In the genomic region with DNA sequence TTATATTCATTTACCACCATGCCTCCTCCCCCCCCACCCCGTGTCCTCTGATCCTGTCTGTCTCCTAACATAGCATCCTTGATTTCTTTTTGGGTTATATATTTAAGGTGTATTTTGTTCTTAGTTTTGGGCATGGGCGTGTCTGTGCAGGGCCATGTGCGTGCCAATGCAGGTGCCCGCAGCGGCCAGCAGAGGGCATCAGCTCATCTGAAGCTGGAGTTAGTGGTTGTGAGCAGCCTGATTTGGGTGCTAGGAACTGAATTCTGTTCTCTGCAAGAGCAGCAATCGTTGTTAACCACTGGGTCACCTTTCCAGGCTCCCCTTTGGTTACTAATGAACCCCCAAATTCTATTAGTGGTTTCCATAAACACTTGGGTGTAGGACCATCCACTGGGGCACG, we compare ENCODE assay signal across 27 mouse cellular contexts.
A peak's percentile ranks its signal among the peaks of the same experiment; 100 is the strongest.
DNase-seq lines count a peak whose midpoint lies in the region; ATAC-seq and TF ChIP-seq lines count a peak whose summit lies in the region.
"Had no signal": no experiment of that assay in that cellular context is flagged by ENCODE, and none has a peak within 500 bp of the region (broad histone marks: within the 10 kb centered on the region; RNA-seq: fewer than 3 reads in every experiment).

No protein-coding gene starts in this region.

- no peak overlapping the region for H3K27ac ChIP-seq in gastrocnemius, adult 2 months
- H3K27ac ChIP-seq in lung, postnatal 0 days (ENCODE audit: low read length): no peak overlapping the region
- no peak overlapping the region for H3K27ac ChIP-seq in ES-Bruce4 (ENCODE audit: insufficient read depth, low read length)
- H3K27ac ChIP-seq: embryonic facial prominence, embryonic 13.5 days; forebrain, embryonic 13.5 days; hindbrain, embryonic 15.5 days; kidney, embryonic 15.5 days; left cerebral cortex, adult 2 months; limb, embryonic 15.5 days; neural tube, embryonic 13.5 days; stomach, embryonic 15.5 days had no signal

- no peak for DNase-seq in gastrocnemius, adult 2 months
- no peak for DNase-seq in gastrocnemius, adult 18-20 months (ENCODE audit: low spot score)
- DNase-seq in lung, postnatal 0 days (ENCODE audit: low spot score): no peak
- DNase-seq in lung, adult 2 months: no peak
- DNase-seq in brain, embryonic 14.5 days (ENCODE audit: low read depth): no peak
- no peak for DNase-seq in left cerebral cortex, postnatal 10 days (ENCODE audit: extremely low spot score in 1 of 2, low spot score in 2 of 2)
- DNase-seq in kidney, adult 8-10 months: no peak
- DNase-seq: adrenal gland, postnatal 36 days; cerebellum, adult 18-20 months; cerebellum, postnatal 25 days; kidney, postnatal 4 days; layer of hippocampus, adult 9-11 months; left cerebral cortex, postnatal 4 days; lung, postnatal 14 days; right cerebral cortex, postnatal 4 days had no signal

- no peaks in the 10 kb centered on the region for H3K27me3 ChIP-seq in lung, postnatal 0 days (replicated peaks; ENCODE audit: insufficient read depth, low read length)
- H3K27me3 ChIP-seq in ES-Bruce4 (ENCODE audit: control insufficient read depth, insufficient read depth, low read length, poor library complexity, severe bottlenecking): no peaks in the 10 kb centered on the region
- H3K27me3 ChIP-seq: embryonic facial prominence, embryonic 13.5 days; forebrain, embryonic 13.5 days; hindbrain, embryonic 15.5 days; kidney, embryonic 15.5 days; limb, embryonic 15.5 days; neural tube, embryonic 13.5 days; stomach, embryonic 15.5 days had no signal

- H3K36me3 ChIP-seq in lung, postnatal 0 days (ENCODE audit: insufficient read depth, low read length): no peaks in the 10 kb centered on the region
- no peaks in the 10 kb centered on the region for H3K36me3 ChIP-seq in ES-Bruce4 (ENCODE audit: control insufficient read depth, insufficient read depth, low read length, poor library complexity, severe bottlenecking)
- H3K36me3 ChIP-seq: embryonic facial prominence, embryonic 13.5 days; hindbrain, embryonic 15.5 days; kidney, embryonic 15.5 days; limb, embryonic 15.5 days; neural tube, embryonic 13.5 days; stomach, embryonic 15.5 days had no signal

- TF ChIP-seq CTCF in gastrocnemius, adult 2 months (IDR thresholded peaks at IDR 0.05): peak; percentile 5; the same call in 1 of the 2 replicates
- TF ChIP-seq CTCF in lung, postnatal 0 days (IDR thresholded peaks at IDR 0.05): peak; percentile 14
- no peak for TF ChIP-seq CTCF in lung, adult 2 months (IDR thresholded peaks at IDR 0.05; ENCODE audit: insufficient read depth, low read length)
- peak; percentile 68 for TF ChIP-seq CTCF in ES-Bruce4 (IDR thresholded peaks at IDR 0.05; ENCODE audit: low read depth, low read length)
- TF ChIP-seq CTCF in brain, embryonic 14.5 days (IDR thresholded peaks at IDR 0.05; ENCODE audit: borderline replicate concordance, extremely low read depth, insufficient read depth, insufficient read length): peak; percentile 6; the same call in 1 of the 2 replicates

- no peak for ATAC-seq in lung, postnatal 0 days
- ATAC-seq: forebrain, embryonic 13.5 days; midbrain, embryonic 16.5 days had no signal

- no peak overlapping the region for H3K9ac ChIP-seq in lung, postnatal 0 days (replicated peaks; ENCODE audit: low read depth)
- no peak overlapping the region for H3K9ac ChIP-seq in ES-Bruce4 (ENCODE audit: low read depth, poor library complexity, severe bottlenecking)
- H3K9ac ChIP-seq: embryonic facial prominence, embryonic 13.5 days; forebrain, embryonic 13.5 days; hindbrain, embryonic 15.5 days; kidney, embryonic 15.5 days; limb, embryonic 15.5 days; neural tube, embryonic 13.5 days; stomach, embryonic 15.5 days had no signal

- WGBS in lung, postnatal 0 days: 88% methylated on average over 7 of the region's 7 CpGs
- WGBS in lung, adult 2 months: 88% methylated on average over 7 of the region's 7 CpGs

- no peaks in the 10 kb centered on the region for H3K9me3 ChIP-seq in lung, postnatal 0 days (ENCODE audit: low read length)
- H3K9me3 ChIP-seq in ES-Bruce4 (replicated peaks; ENCODE audit: control insufficient read depth, insufficient read depth, low read length, poor library complexity, severe bottlenecking): no peaks in the 10 kb centered on the region
- H3K9me3 ChIP-seq: limb, embryonic 15.5 days; stomach, embryonic 15.5 days had no signal

- TF ChIP-seq POLR2A in lung, adult 2 months (IDR thresholded peaks at IDR 0.05; ENCODE audit: borderline replicate concordance, extremely low read depth, low read depth, low read length): no peak
- TF ChIP-seq POLR2A in ES-Bruce4 (IDR thresholded peaks at IDR 0.05; ENCODE audit: insufficient read depth, low read length): no peak
- no peak for TF ChIP-seq POLR2A in brain, embryonic 14.5 days (IDR thresholded peaks at IDR 0.05; ENCODE audit: borderline replicate concordance, extremely low read depth, insufficient read depth, insufficient read length, poor library complexity, severe bottlenecking)

- no peak overlapping the region for H3K4me3 ChIP-seq in gastrocnemius, adult 2 months
- no peak overlapping the region for H3K4me3 ChIP-seq in lung, postnatal 0 days (ENCODE audit: low read depth, low read length)
- no peak overlapping the region for H3K4me3 ChIP-seq in lung, adult 2 months (replicated peaks; ENCODE audit: extremely low read depth, low read depth, low read length)
- H3K4me3 ChIP-seq in ES-Bruce4 (ENCODE audit: low read depth, low read length): no peak overlapping the region
- H3K4me3 ChIP-seq: embryonic facial prominence, embryonic 13.5 days; forebrain, embryonic 13.5 days; hindbrain, embryonic 15.5 days; kidney, embryonic 15.5 days; left cerebral cortex, adult 2 months; limb, embryonic 15.5 days; myocyte; neural tube, embryonic 13.5 days; stomach, embryonic 15.5 days had no signal

- TF ChIP-seq EP300 in lung, postnatal 0 days (IDR thresholded peaks at IDR 0.05): no peak
- no peak for TF ChIP-seq EP300 in ES-Bruce4 (IDR thresholded peaks at IDR 0.05; ENCODE audit: insufficient read depth, low read depth, low read length)

- intact Hi-C loops in gastrocnemius, adult 2 months (cut with DNase I): no loop called here
- intact Hi-C loops in left cerebral cortex, postnatal 10 days (cut with DNase I): no loop called here

- no peak overlapping the region for H3K4me2 ChIP-seq in lung, postnatal 0 days (replicated peaks; ENCODE audit: low read depth, low read length)
- H3K4me2 ChIP-seq: embryonic facial prominence, embryonic 13.5 days; forebrain, embryonic 13.5 days; heart, embryonic 11.5 days; hindbrain, embryonic 15.5 days; kidney, embryonic 15.5 days; limb, embryonic 15.5 days; neural tube, embryonic 13.5 days; stomach, embryonic 15.5 days had no signal

- no peaks in the 10 kb centered on the region for H3K4me1 ChIP-seq in lung, postnatal 0 days (ENCODE audit: insufficient read depth, low read depth, low read length)
- H3K4me1 ChIP-seq in lung, adult 2 months (ENCODE audit: control insufficient read depth, insufficient read depth, low read length): no peaks in the 10 kb centered on the region
- no peaks in the 10 kb centered on the region for H3K4me1 ChIP-seq in ES-Bruce4 (ENCODE audit: control insufficient read depth, insufficient read depth, low read length)
- H3K4me1 ChIP-seq: embryonic facial prominence, embryonic 13.5 days; forebrain, embryonic 13.5 days; hindbrain, embryonic 15.5 days; kidney, embryonic 15.5 days; limb, embryonic 15.5 days; neural tube, embryonic 13.5 days; stomach, embryonic 15.5 days had no signal
